Mouse (Mus musculus): ENCODE data around the gene Sec24c. TPM values are rescaled to one million over a fixed set of nuclear protein-coding genes. Genes with fewer than 3 reads are reported as not detected.

Sec24c gene
- total RNA-seq, 2 experiments from 2014 or later: 108 to 109 TPM

- DNase-seq (ENCODE audit: low spot score in 2 of 2): no peak
Measured at GRCm38 (mm10) chr14:20659687-20660086, 14.4 kb upstream of the Sec24c start.

- peak; percentile 94 to 96 for DNase-seq (ENCODE audit: low spot score in 2 of 2)
Measured at GRCm38 (mm10) chr14:20660827-20661660, 13.1 kb upstream of the Sec24c start.

GRCm38 (mm10) chr14:20661661-20662331, 12.3 kb upstream of the Sec24c start:
- DNase-seq (ENCODE audit: low spot score in 2 of 2): peak; percentile 51 to 61

- DNase-seq (ENCODE audit: low spot score in 2 of 2): no peak
Measured at GRCm38 (mm10) chr14:20662740-20663139, 11.4 kb upstream of the Sec24c start.

- DNase-seq (ENCODE audit: low spot score in 2 of 2): no peak
Measured at GRCm38 (mm10) chr14:20663601-20664000, 10.5 kb upstream of the Sec24c start.

GRCm38 (mm10) chr14:20664436-20664835, 9.7 kb upstream of the Sec24c start:
- no peak for DNase-seq (ENCODE audit: low spot score in 2 of 2)

GRCm38 (mm10) chr14:20667469-20667868, 6.6 kb upstream of the Sec24c start:
- no peak for DNase-seq (ENCODE audit: low spot score in 2 of 2)

GRCm38 (mm10) chr14:20668154-20668810, 5.8 kb upstream of the Sec24c start, which contains the start of gene Synpo2l:
TSS of gene Synpo2l (minus strand) at chr14:20668354.
- no peak for DNase-seq (ENCODE audit: low spot score in 2 of 2)

- peak; percentile 45 to 56 for DNase-seq (ENCODE audit: low spot score in 2 of 2)
Measured at GRCm38 (mm10) chr14:20672990-20673389, 1.1 kb upstream of the Sec24c start.

GRCm38 (mm10) chr14:20673735-20674063, 409 bp upstream of the Sec24c start:
- DNase-seq (ENCODE audit: low spot score in 2 of 2): peak; percentile 40 to 48

- DNase-seq (ENCODE audit: low spot score in 2 of 2): no peak
Measured at GRCm38 (mm10) chr14:20677906-20678305, 3.8 kb downstream of the Sec24c start.

- no peak for DNase-seq (ENCODE audit: low spot score in 2 of 2)
Measured at GRCm38 (mm10) chr14:20681742-20682141, 7.6 kb downstream of the Sec24c start.

- DNase-seq (ENCODE audit: low spot score in 2 of 2): no peak
Measured at GRCm38 (mm10) chr14:20682498-20682897, 8.4 kb downstream of the Sec24c start.

GRCm38 (mm10) chr14:20686576-20686975, 12.5 kb downstream of the Sec24c start:
- no peak for DNase-seq (ENCODE audit: low spot score in 2 of 2)

- DNase-seq (ENCODE audit: low spot score in 2 of 2): no peak
Measured at GRCm38 (mm10) chr14:20689009-20689408, 14.9 kb downstream of the Sec24c start.

GRCm38 (mm10) chr14:20691772-20692171, 17.7 kb downstream of the Sec24c start:
- DNase-seq (ENCODE audit: low spot score in 2 of 2): no peak

GRCm38 (mm10) chr14:20693589-20694101, 19.5 kb downstream of the Sec24c start:
- DNase-seq (ENCODE audit: low spot score in 2 of 2): no peak

GRCm38 (mm10) chr14:20694185-20694883, 20.2 kb downstream of the Sec24c start:
- peak in 1 of 2 experiments; percentile 35 for DNase-seq (ENCODE audit: low spot score in 2 of 2)

- peak; percentile 82 to 89 for DNase-seq (ENCODE audit: low spot score in 2 of 2)
Measured at GRCm38 (mm10) chr14:20694884-20695760, 21.0 kb downstream of the Sec24c start, which contains the start of gene Fut11. TSS of gene Fut11 (plus strand) at chr14:20694968.
